Mouse (Mus musculus) CH12.LX (cell line): ENCODE data around the gene Uck1. TPM values are rescaled to one million over a fixed set of nuclear protein-coding genes. Genes with fewer than 3 reads are reported as not detected.

Experiments used
- DNase-seq: peaks from one replicate; pipeline ENCODE4 v3.0.0-alpha.2; 2013; ENCODE audit errors: extremely low read depth
- H3K27ac ChIP-seq: 2 replicates; pipeline ENCODE4 v1.5.1; 2012; ENCODE audit warnings: low read depth, mild to moderate bottlenecking, control low read depth, moderate library complexity; ENCODE audit not compliant: insufficient read depth
- H3K27me3 ChIP-seq: replicated peaks from 2 replicates; pipeline ENCODE3; 2012; ENCODE audit warnings: inconsistent platforms
- H3K36me3 ChIP-seq, 2 experiments: replicated peaks in 1 of 2; 2 replicates each; pipeline versions ENCODE3 to v1.6.1; 2012; ENCODE audit warnings: inconsistent platforms in 1 of 2, low read length in 1 of 2, mild to moderate bottlenecking in 1 of 2, mixed read lengths in 1 of 2, moderate library complexity in 1 of 2; ENCODE audit not compliant: control insufficient read depth in 1 of 2, insufficient read depth in 1 of 2
- H3K4me1 ChIP-seq, 2 experiments: 2 replicates each; pipeline ENCODE4 v1.6.1; 2012; ENCODE audit warnings: inconsistent platforms in 1 of 2, moderate library complexity in 1 of 2; ENCODE audit not compliant: insufficient read depth in 2 of 2, control insufficient read depth in 1 of 2
- H3K4me2 ChIP-seq: 2 replicates; pipeline ENCODE4 v1.6.1; 2012; ENCODE audit warnings: low read depth, mild to moderate bottlenecking, control low read depth; ENCODE audit not compliant: poor library complexity, insufficient read depth, severe bottlenecking
- H3K4me3 ChIP-seq, 3 experiments: fragments of 150-350 bp in 1 of 3; sonication (generic) in 1 of 3; replicated peaks in 1 of 3; 2 replicates each; pipeline versions ENCODE3 to v1.5.1; 2011 to 2012; ENCODE audit warnings: low read depth in 2 of 3, low read length in 2 of 3, mild to moderate bottlenecking in 2 of 3, moderate library complexity in 2 of 3, control low read depth in 1 of 3, improper control_type of control experiment in 1 of 3, inconsistent platforms in 1 of 3, mixed read lengths in 1 of 3; ENCODE audit not compliant: poor library complexity in 1 of 3
- H3K79me2 ChIP-seq: replicated peaks from 2 replicates; pipeline ENCODE4 v1.6.1; 2012; ENCODE audit warnings: mild to moderate bottlenecking, moderate library complexity; ENCODE audit not compliant: control insufficient read depth, poor library complexity, insufficient read depth, severe bottlenecking; ENCODE audit errors: extremely low read depth
- H3K9ac ChIP-seq: 2 replicates; pipeline ENCODE4 v1.6.1; 2012; ENCODE audit warnings: low read depth, mild to moderate bottlenecking, control low read depth, moderate library complexity; ENCODE audit not compliant: insufficient read depth
- H3K9me3 ChIP-seq: replicated peaks from 2 replicates; pipeline ENCODE3; 2012; ENCODE audit warnings: low read length, inconsistent platforms, mixed read lengths
- CHD1 ChIP-seq: IDR thresholded peaks from 2 replicates; pipeline ENCODE4 v1.6.1; 2012; ENCODE audit warnings: low read depth, low read length, improper control_type of control experiment, inconsistent platforms
- CHD2 ChIP-seq: IDR thresholded peaks from 2 replicates; pipeline ENCODE4 v1.6.1; 2011; ENCODE audit warnings: low read length, improper control_type of control experiment
- ELF1 ChIP-seq: IDR thresholded peaks from 2 replicates; pipeline ENCODE4 v1.6.1; 2014; ENCODE audit warnings: low read depth, mild to moderate bottlenecking, inconsistent platforms, low read length, improper control_type of control experiment
- GABPA ChIP-seq: IDR thresholded peaks from 2 replicates; pipeline ENCODE4 v1.6.1; 2012; ENCODE audit warnings: low read depth, low read length, improper control_type of control experiment, inconsistent platforms; ENCODE audit not compliant: insufficient replicate concordance
- HCFC1 ChIP-seq: IDR thresholded peaks from 2 replicates; pipeline ENCODE4 v1.6.1; 2012; ENCODE audit warnings: low read depth, mild to moderate bottlenecking, inconsistent platforms, low read length, improper control_type of control experiment
- IRF4 ChIP-seq: IDR thresholded peaks from 2 replicates; pipeline ENCODE4 v1.6.1; 2014; ENCODE audit warnings: low read depth, mild to moderate bottlenecking, inconsistent platforms, low read length, improper control_type of control experiment
- JUN ChIP-seq: IDR thresholded peaks from 2 replicates; pipeline ENCODE4 v1.6.1; 2011; ENCODE audit warnings: low read depth, mild to moderate bottlenecking, low read length, improper control_type of control experiment, moderate library complexity; ENCODE audit not compliant: insufficient read depth
- JUND ChIP-seq: conservative IDR thresholded peaks from 2 replicates; pipeline ENCODE4 v1.6.1; 2011; ENCODE audit warnings: low read depth, low read length, improper control_type of control experiment
- KAT2A ChIP-seq: IDR thresholded peaks from 2 replicates; pipeline ENCODE4 v1.6.1; 2012; ENCODE audit warnings: low read length, improper control_type of control experiment, inconsistent platforms; ENCODE audit not compliant: insufficient replicate concordance
- MAFK ChIP-seq: IDR thresholded peaks from 2 replicates; pipeline ENCODE4 v1.6.1; 2011; ENCODE audit warnings: low read length, improper control_type of control experiment; ENCODE audit not compliant: insufficient replicate concordance
- MAZ ChIP-seq: IDR thresholded peaks from 2 replicates; pipeline ENCODE4 v1.6.1; 2012; ENCODE audit warnings: low read depth, mild to moderate bottlenecking, inconsistent platforms, low read length, improper control_type of control experiment, moderate library complexity
- MXI1 ChIP-seq: IDR thresholded peaks from 2 replicates; pipeline ENCODE4 v1.6.1; 2011; ENCODE audit warnings: mild to moderate bottlenecking, low read depth, low read length, improper control_type of control experiment
- PAX5 ChIP-seq: IDR thresholded peaks from 2 replicates; pipeline ENCODE4 v1.6.1; 2012; ENCODE audit warnings: low read length, inconsistent platforms, mixed read lengths
- POLR2A ChIP-seq: IDR thresholded peaks from 2 replicates; pipeline ENCODE4 v1.6.1; 2011; ENCODE audit warnings: low read depth, mild to moderate bottlenecking, improper control_type of control experiment, low read length
- RAD21 ChIP-seq: IDR thresholded peaks from 2 replicates; pipeline ENCODE4 v1.6.1; 2011; ENCODE audit warnings: low read depth, mild to moderate bottlenecking, low read length, improper control_type of control experiment, moderate library complexity
- RCOR1 ChIP-seq: conservative IDR thresholded peaks from 2 replicates; pipeline ENCODE4 v1.6.1; 2012; ENCODE audit warnings: low read depth, mild to moderate bottlenecking, inconsistent platforms, low read length, improper control_type of control experiment
- SMC3 ChIP-seq: IDR thresholded peaks from 2 replicates; pipeline ENCODE4 v1.6.1; 2011; ENCODE audit warnings: low read depth, low read length, improper control_type of control experiment
- TCF12 ChIP-seq: IDR thresholded peaks from 2 replicates; pipeline ENCODE4 v1.6.1; 2014; ENCODE audit warnings: low read depth, mild to moderate bottlenecking, inconsistent platforms, low read length, improper control_type of control experiment
- USF1 ChIP-seq: IDR thresholded peaks from 2 replicates; pipeline ENCODE4 v1.6.1; 2014; ENCODE audit warnings: low read depth, mild to moderate bottlenecking, inconsistent platforms, low read length, improper control_type of control experiment
- USF2 ChIP-seq: conservative IDR thresholded peaks from 2 replicates; pipeline ENCODE4 v1.6.1; 2011; ENCODE audit warnings: low read depth, low read length, improper control_type of control experiment
- dilution Hi-C: fragments of 300-500 bp; cut with MboI; formaldehyde crosslinking; loops from 2 replicates; pipeline ENCODE4 v1.14.3; 2020; ENCODE audit warnings: low sequenced_read_pairs; ENCODE audit not compliant: extremely low pct_unique_long_range_greater_than_20kb, extremely low pct_ligation_motif_present
- in situ Hi-C: fragments of 300-500 bp; cut with MboI; formaldehyde crosslinking; loops from 3 replicates; pipeline ENCODE4 v1.14.3; 2019; ENCODE audit warnings: low sequenced_read_pairs, low pct_ligation_motif_present, low pct_unique_long_range_greater_than_20kb, mixed read lengths
- polyA plus RNA-seq: library from polyadenylated mRNA; unstranded; fragments of >175 nt; gene quantifications from 2 replicates; pipeline ENCODE4 v1.2.1, GENCODE M21; 2012; ENCODE audit warnings: low read depth; ENCODE audit not compliant: insufficient read length
- total RNA-seq, 2 experiments: library from RNA; depleted of rRNA; stranded (reverse); fragments of 300-350 nt in 1 of 2; fragments of >200 nt in 1 of 2; gene quantifications; 2 replicates each; pipeline ENCODE4 v1.2.3; 2012 to 2014

Uck1 gene
- total and polyA plus RNA-seq, 3 experiments: 33.7 to 45.0 (median 35.7) TPM

DNA sequence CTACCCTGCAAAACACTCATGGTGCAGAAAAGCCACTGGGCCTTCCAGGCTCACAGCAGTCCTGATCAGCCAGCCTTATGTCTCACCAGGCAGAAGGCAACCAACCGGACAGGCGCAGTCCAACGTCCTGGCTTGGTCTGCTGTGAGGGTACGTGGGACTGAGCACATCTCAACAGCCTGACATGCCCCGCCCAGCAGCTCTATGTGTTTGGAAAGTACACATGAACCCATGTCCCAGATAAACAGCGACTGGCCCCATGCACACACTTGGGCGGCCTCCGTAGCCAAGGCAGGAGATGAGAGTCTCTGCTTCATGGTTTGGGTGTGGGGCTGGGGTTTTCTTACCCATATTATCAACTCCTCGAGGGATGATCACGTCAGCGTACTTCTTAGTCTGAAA, 3.7 kb downstream of the Uck1 start:
- dilution Hi-C loops: no loop called here
- TF ChIP-seq HCFC1 (no peak), POLR2A (no peak), KAT2A (no peak), JUND (no peak), IRF4 (no peak), TCF12 (no peak), RCOR1 (no peak), CHD2 (no peak), ELF1 (no peak), USF2 (no peak), PAX5 (no peak), USF1 (no peak), MAZ (no peak), GABPA (no peak), JUN (no peak), MXI1 (no peak), MAFK (no peak), SMC3 (no peak)
- H3K79me2 ChIP-seq: peaks cover 10% of the 10 kb centered on the region
- no peak overlapping the region for H3K9ac ChIP-seq
- DNase-seq: no peak
- H3K4me3 ChIP-seq: no peak overlapping the region
- H3K4me2 ChIP-seq: no peak overlapping the region
- no peaks in the 10 kb centered on the region for H3K27me3 ChIP-seq
- no peaks in the 10 kb centered on the region for H3K9me3 ChIP-seq
- H3K27ac ChIP-seq: no peak overlapping the region
- peaks cover 65 to 66% of the 10 kb centered on the region in 2 experiments for H3K36me3 ChIP-seq
- in situ Hi-C loops: no loop called here
- H3K4me1 ChIP-seq: peaks cover 0 to 14% of the 10 kb centered on the region in 2 experiments; a peak in 2 of 4 replicates

GRCm38 (mm10) chr2:32254563-32254962, 5.4 kb downstream of the Uck1 start:
- Histone ChIP-seq H3K9me3 (no peaks in the 10 kb centered on the region), H3K4me2 (no peak overlapping the region), H3K9ac (no peak overlapping the region), H3K4me3 (no peak overlapping the region), H3K27ac (no peak overlapping the region), H3K27me3 (no peaks in the 10 kb centered on the region), H3K79me2 (peaks cover 9% of the 10 kb centered on the region), H3K4me1 (peaks cover 0 to 11% of the 10 kb centered on the region in 2 experiments; a peak in 2 of 4 replicates), H3K36me3 (peaks cover 82 to 83% of the 10 kb centered on the region in 2 experiments)
- in situ Hi-C loops: no loop called here
- dilution Hi-C loops: no loop called here
- no peak for DNase-seq
- TF ChIP-seq CHD1 (no peak), PAX5 (no peak), CHD2 (no peak), GABPA (no peak), MAZ (no peak), KAT2A (no peak), RAD21 (no peak)
